Mouse (Mus musculus) MN1 (cell line): ENCODE results near the gene Gm9767.

ENCODE experiments used
- DNase-seq: peaks from one replicate; pipeline ENCODE4 v3.0.0-alpha.2; 2016; ENCODE audit warnings: low spot score

Gene Gm9767

GRCm38 (mm10) chr10:26077671-26078481 lies at the start of gene Gm9767:
Gene Gm9767, plus strand, starts transcription at chr10:26078255.
- DNase-seq, result no peak

GRCm38 (mm10) chr10:26034931-26035330 lies 43.1 kb upstream of the Gm9767 start:
- no peak for DNase-seq

- DNase-seq, result no peak
Observed at GRCm38 (mm10) chr10:26051177-26051576, 26.9 kb upstream of the Gm9767 start.

- DNase-seq, result no peak
Observed at GRCm38 (mm10) chr10:26059662-26060307, 18.3 kb upstream of the Gm9767 start.

- DNase-seq, result no peak
Observed at GRCm38 (mm10) chr10:26063071-26063470, 15.0 kb upstream of the Gm9767 start.

- no peak for DNase-seq
Observed at GRCm38 (mm10) chr10:26071986-26072385, 6.1 kb upstream of the Gm9767 start.

- DNase-seq, result no peak
Observed at GRCm38 (mm10) chr10:26076949-26077348, 1.1 kb upstream of the Gm9767 start.

GRCm38 (mm10) chr10:26078521-26079142 lies 577 bp downstream of the Gm9767 start, which contains the start of gene Tmem200a:
Gene Tmem200a, minus strand, starts transcription at chr10:26079052.
- peak; percentile 24 for DNase-seq

- DNase-seq, result no peak
Observed at GRCm38 (mm10) chr10:26079678-26080077, 1.6 kb downstream of the Gm9767 start.

- DNase-seq, result no peak
Observed at GRCm38 (mm10) chr10:26082081-26082480, 4.0 kb downstream of the Gm9767 start.

- DNase-seq, result no peak
Observed at GRCm38 (mm10) chr10:26103330-26103982, 25.4 kb downstream of the Gm9767 start.

- DNase-seq, result no peak
Observed at GRCm38 (mm10) chr10:26114409-26114808, 36.4 kb downstream of the Gm9767 start.

- no peak for DNase-seq
Observed at GRCm38 (mm10) chr10:26119067-26119821, 41.2 kb downstream of the Gm9767 start.

GRCm38 (mm10) chr10:26119822-26120183 lies 41.7 kb downstream of the Gm9767 start:
- no peak for DNase-seq
